Mouse (Mus musculus) forebrain, embryonic 15.5 days (tissue): ENCODE data around the gene Dnah1. TPM values are rescaled to one million over a fixed set of nuclear protein-coding genes. Genes with fewer than 3 reads are reported as not detected.

Source experiments
- ATAC-seq: fragments of 200-750 bp; cut with Nextera tagmentation; replicated peaks from 2 replicates; pipeline ENCODE4 v1.8.0; 2017; ENCODE audit warnings: mild to moderate bottlenecking, moderate TSS enrichment, moderate library complexity
- H3K27ac ChIP-seq: fragments of 300-500 bp; sonication (generic); replicated peaks from 2 replicates; pipeline ENCODE4 v1.5.1; 2015; ENCODE audit warnings: mild to moderate bottlenecking, inconsistent platforms
- H3K27me3 ChIP-seq: fragments of 300-500 bp; sonication (generic); 2 replicates; pipeline ENCODE4 v1.6.1; 2015; ENCODE audit warnings: inconsistent platforms
- H3K36me3 ChIP-seq: fragments of 300-500 bp; sonication (generic); 2 replicates; pipeline ENCODE4 v1.6.1; 2015; ENCODE audit warnings: mild to moderate bottlenecking, inconsistent platforms
- H3K4me1 ChIP-seq: fragments of 300-500 bp; sonication (generic); 2 replicates; pipeline ENCODE4 v1.6.1; 2015; ENCODE audit warnings: inconsistent platforms
- H3K4me2 ChIP-seq: fragments of 300-500 bp; sonication (generic); replicated peaks from 2 replicates; pipeline ENCODE4 v1.6.1; 2015; ENCODE audit warnings: mild to moderate bottlenecking, inconsistent platforms
- H3K4me3 ChIP-seq: fragments of 300-500 bp; sonication (generic); 2 replicates; pipeline ENCODE4 v1.5.1; 2015; ENCODE audit warnings: mild to moderate bottlenecking, inconsistent platforms
- H3K9ac ChIP-seq: fragments of 300-500 bp; sonication (generic); replicated peaks from 2 replicates; pipeline ENCODE4 v1.6.1; 2015; ENCODE audit warnings: mild to moderate bottlenecking, inconsistent platforms
- H3K9me3 ChIP-seq: fragments of 300-500 bp; sonication (generic); 2 replicates; pipeline ENCODE4 v1.6.1; 2016; ENCODE audit warnings: inconsistent platforms
- WGBS: fragments of 180-500 bp; shearing (Covaris S2); methylation state at CpG from one replicate; pipeline ENCODE4 v1.1.7; 2015; ENCODE audit warnings: mixed read lengths; 5-methylcytosine and 5-hydroxymethylcytosine counted together
- polyA plus RNA-seq: library from polyadenylated mRNA; unstranded; fragments of >200 nt; fragmentation: Nextera tagmentation; extraction: Ambion mirVana; gene quantifications from 2 replicates; pipeline ENCODE4 v1.2.1, GENCODE M21; 2015

Dnah1 gene
- polyA plus RNA-seq, 1 experiment from 2014 or later, result 3.9 TPM

DNA sequence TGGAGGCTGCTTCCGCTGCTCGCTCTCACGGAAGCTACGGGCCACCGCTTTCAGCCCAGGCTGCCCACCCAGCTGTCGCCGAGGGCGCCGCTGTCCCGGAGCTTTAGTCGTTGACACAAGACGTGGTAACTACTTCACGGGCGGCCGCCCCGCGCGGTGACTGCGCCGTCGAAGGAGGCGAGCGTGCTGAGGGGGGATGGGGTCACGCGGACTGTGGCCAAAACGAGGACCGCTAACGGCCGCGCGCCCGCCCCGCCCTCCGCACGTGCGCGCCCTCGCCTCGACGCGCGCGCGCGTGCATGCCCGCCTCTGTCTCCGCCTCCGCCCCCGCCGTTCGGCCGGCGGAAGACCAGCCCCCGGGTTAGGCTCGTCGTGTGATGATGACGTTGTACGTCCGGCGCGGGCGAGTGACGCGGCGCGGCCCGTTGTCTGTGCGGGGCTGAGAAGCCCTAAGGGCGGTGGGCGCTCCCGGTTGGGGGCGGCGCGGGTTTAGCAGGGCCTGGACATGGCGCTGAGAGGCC, 72.6 kb downstream of the Dnah1 start, which contains the start of the genes Phf7 and Bap1:
Gene Phf7 (minus strand): TSS at position 234 of the 521 bp plus-strand sequence.
Gene Bap1 (plus strand): TSS at position 367 of the 521 bp plus-strand sequence.
- WGBS, result under 1% methylated on average over 73 of the region's 75 CpGs
- Histone ChIP-seq H3K9me3 (no peaks in the 10 kb centered on the region), H3K36me3 (peaks cover 30% of the 10 kb centered on the region), H3K27ac (peak within 1 kb of the TSS; percentile 91), H3K4me3 (peak within 1 kb of the TSS; percentile 77), H3K27me3 (no peaks in the 10 kb centered on the region), H3K4me2 (peak within 1 kb of the TSS; percentile 63), H3K9ac (peak within 1 kb of the TSS; percentile 95), H3K4me1 (peaks cover 20% of the 10 kb centered on the region)
- ATAC-seq, result peak; percentile 92

DNA sequence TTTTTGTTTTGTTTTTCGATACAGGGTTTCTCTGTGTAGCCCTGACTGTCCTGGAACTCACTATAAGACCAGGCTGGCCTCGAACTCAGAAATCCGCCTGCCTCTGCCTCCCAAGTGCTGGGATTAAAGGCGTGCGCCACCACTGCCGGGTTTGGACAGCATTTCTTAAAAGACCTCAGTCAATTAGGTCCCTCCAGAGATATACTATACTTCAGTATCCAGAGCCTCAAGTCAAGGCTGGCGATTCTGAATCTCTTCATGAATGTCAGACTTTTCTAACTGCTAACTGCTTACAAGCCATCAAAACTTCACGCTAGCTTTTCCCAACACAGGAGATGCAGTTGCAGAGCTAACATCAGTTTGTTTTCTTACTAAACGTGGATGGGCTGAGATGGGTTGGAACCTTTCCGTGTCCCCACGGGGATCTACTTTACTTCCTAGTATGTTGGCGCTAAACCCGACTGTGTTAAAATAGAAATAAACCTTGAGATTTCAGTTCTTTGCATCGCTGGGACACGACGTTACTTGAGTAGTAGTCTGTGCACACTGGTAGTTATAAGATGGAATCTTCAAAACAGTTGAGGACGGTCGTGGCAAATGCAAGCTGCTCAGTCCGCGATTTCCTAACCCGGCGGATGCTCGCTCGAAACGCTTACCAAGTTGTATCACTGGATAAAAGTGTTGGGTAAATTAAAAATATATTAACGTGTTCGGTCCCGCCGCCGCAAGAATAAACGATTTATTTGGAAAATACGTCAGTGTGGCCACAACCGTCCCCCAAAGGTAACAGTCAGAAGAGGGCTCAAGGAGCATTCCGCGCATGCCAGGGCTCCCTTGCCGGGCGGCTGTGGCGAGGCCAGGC, 73.2 kb downstream of the Dnah1 start:
- H3K27me3 ChIP-seq, result no peaks in the 10 kb centered on the region
- peak overlapping the region; percentile 77 for H3K4me3 ChIP-seq
- peaks cover 23% of the 10 kb centered on the region for H3K36me3 ChIP-seq
- peak overlapping the region; percentile 95 for H3K9ac ChIP-seq
- H3K4me2 ChIP-seq, result peak overlapping the region; percentile 59
- peaks cover 20% of the 10 kb centered on the region for H3K4me1 ChIP-seq
- peak; percentile 36; the same call in 1 of the 2 replicates for ATAC-seq
- 20% methylated on average over 38 of the region's 38 CpGs for WGBS
- peak overlapping the region; percentile 91 for H3K27ac ChIP-seq
- H3K9me3 ChIP-seq, result no peaks in the 10 kb centered on the region

DNA sequence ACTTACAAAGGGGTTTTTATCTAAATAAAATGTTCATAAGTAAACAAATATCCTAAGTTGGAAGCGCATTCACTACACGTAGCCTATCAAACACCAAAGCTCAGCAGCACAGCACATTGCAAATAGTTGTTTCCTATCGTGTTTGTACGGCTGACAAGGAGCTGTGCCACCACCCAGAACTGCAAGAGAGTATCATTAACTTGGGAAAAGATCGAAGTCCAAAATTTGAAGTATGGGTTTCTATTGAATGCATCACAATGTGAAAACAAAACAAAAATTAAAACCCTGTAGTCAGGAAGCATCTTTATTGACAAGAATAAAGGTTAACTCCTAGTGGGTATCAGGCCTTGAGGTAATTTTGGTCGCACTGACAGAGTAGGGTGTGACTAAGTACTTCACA, 75.3 kb downstream of the Dnah1 start:
- Histone ChIP-seq H3K4me3 (no peak overlapping the region), H3K9me3 (no peaks in the 10 kb centered on the region), H3K4me2 (no peak overlapping the region), H3K9ac (no peak overlapping the region), H3K27ac (no peak overlapping the region), H3K36me3 (peaks cover 2% of the 10 kb centered on the region), H3K4me1 (peaks cover 20% of the 10 kb centered on the region), H3K27me3 (no peaks in the 10 kb centered on the region)
- WGBS, result 94% methylated on average over 6 of the region's 6 CpGs
- ATAC-seq, result no peak

DNA sequence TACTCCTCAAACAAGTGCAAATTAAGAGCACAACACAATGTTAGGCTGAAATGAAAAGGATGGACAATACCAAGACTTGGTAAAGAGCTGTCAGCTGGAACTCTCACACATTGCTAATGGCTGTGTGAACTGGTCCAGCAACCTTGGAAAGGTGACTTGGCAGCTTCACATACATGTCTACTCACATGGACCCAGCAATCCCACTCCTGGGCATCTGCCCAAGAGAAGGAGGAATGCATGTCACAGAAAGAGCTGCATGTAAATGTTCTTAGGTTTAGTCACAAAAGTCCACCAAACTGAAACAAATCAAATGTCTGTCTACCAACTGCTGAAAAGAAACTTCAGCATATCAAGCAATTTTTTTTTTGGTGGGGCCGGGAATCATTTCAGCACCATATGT, 77.8 kb downstream of the Dnah1 start:
- Histone ChIP-seq H3K4me2 (no peak overlapping the region), H3K9me3 (no peaks in the 10 kb centered on the region), H3K27ac (no peak overlapping the region), H3K36me3 (no peaks in the 10 kb centered on the region), H3K27me3 (no peaks in the 10 kb centered on the region), H3K4me3 (no peak overlapping the region), H3K4me1 (peaks cover 7% of the 10 kb centered on the region), H3K9ac (no peak overlapping the region)
- 77% methylated on average over 1 of the region's 1 CpGs for WGBS
- no peak for ATAC-seq

DNA sequence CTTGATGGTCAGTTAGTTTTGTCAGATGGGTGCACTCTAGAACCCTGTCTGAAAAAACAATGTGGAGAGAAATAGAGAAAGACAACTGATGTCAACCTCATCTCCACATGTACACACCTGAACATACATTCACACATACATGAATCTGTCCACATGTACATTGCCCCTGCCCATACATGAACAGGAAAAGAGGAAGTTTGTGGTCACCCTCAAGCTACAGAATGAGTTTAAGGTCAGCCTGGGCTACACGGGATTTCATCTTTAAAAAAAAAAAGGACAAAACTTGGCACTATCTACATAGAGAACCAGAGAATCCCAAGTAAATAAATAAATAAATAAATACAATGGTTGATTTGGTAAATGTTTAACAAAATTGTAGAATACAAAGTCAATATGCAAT, 78.9 kb downstream of the Dnah1 start:
- 85% methylated on average over 1 of the region's 1 CpGs for WGBS
- no peak for ATAC-seq
- Histone ChIP-seq H3K36me3 (no peaks in the 10 kb centered on the region), H3K4me2 (no peak overlapping the region), H3K9ac (no peak overlapping the region), H3K27me3 (no peaks in the 10 kb centered on the region), H3K27ac (no peak overlapping the region), H3K4me3 (no peak overlapping the region), H3K4me1 (no peaks in the 10 kb centered on the region), H3K9me3 (no peaks in the 10 kb centered on the region)

DNA sequence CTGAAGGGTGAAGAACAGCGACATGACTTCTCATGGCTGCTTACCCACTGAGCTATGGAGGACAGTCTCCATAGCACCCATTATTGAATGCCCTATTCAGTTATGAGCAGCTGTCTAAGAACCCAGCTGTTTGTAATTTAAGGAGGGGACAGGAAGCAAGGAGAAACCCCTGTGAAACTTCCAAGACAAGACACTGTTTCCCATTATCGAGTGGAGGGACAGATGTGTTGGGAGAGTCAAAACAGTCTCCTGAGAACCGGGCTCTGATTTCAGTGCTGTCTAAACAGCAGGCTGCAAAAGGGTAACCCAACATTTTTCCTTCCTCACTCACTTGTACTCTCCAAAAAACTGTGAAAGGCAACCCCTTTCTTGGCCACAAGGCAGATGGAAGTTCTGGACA, 83.2 kb downstream of the Dnah1 start:
- H3K4me3 ChIP-seq, result no peak overlapping the region
- no peak for ATAC-seq
- H3K27ac ChIP-seq, result no peak overlapping the region
- 80% methylated on average over 3 of the region's 3 CpGs for WGBS
- H3K27me3 ChIP-seq, result no peaks in the 10 kb centered on the region
- H3K4me2 ChIP-seq, result no peak overlapping the region
- H3K4me1 ChIP-seq, result no peaks in the 10 kb centered on the region
- no peak overlapping the region for H3K9ac ChIP-seq
- H3K36me3 ChIP-seq, result no peaks in the 10 kb centered on the region
- H3K9me3 ChIP-seq, result no peaks in the 10 kb centered on the region

DNA sequence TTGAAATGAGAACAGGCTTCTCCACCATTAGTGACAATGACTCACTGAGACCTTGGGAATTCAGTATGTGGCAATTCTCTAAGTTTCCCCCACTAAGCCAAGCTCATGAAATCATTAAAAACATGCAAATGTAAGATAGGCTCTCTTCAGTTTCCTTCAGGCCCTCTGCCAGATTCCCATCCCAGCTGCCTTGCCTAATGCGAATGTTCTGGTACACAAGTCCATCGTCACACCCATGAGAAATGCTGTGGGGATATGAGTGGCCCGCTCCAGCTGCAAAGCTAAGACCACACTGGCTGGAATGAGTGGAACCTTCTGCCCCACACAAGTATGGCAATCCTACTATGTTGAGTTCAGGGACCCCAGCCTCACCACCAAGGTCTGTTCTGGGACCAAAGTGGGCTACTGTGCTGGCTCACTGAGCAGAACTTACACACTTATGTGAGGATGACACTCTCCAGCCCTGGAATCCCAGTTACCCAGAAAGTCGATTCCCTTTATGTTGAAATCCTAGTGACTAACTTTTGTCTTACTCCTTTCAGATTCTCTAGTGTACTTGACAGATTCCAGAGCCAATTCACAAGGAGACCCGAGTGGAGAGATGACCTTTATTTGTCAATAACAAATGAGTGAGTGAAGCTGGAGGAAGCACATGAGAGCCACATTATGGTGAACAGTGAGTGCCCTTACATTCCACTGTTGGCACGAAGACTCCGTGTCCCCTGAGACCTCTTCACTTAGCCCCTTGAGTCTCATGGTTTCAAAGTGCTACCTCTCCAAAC, 86.4 kb downstream of the Dnah1 start:
- H3K9ac ChIP-seq, result no peak overlapping the region
- WGBS, result 85% methylated on average over 7 of the region's 7 CpGs
- no peaks in the 10 kb centered on the region for H3K9me3 ChIP-seq
- H3K36me3 ChIP-seq, result no peaks in the 10 kb centered on the region
- no peaks in the 10 kb centered on the region for H3K4me1 ChIP-seq
- H3K27ac ChIP-seq, result no peak overlapping the region
- no peaks in the 10 kb centered on the region for H3K27me3 ChIP-seq
- no peak overlapping the region for H3K4me2 ChIP-seq
- no peak for ATAC-seq
- H3K4me3 ChIP-seq, result no peak overlapping the region

DNA sequence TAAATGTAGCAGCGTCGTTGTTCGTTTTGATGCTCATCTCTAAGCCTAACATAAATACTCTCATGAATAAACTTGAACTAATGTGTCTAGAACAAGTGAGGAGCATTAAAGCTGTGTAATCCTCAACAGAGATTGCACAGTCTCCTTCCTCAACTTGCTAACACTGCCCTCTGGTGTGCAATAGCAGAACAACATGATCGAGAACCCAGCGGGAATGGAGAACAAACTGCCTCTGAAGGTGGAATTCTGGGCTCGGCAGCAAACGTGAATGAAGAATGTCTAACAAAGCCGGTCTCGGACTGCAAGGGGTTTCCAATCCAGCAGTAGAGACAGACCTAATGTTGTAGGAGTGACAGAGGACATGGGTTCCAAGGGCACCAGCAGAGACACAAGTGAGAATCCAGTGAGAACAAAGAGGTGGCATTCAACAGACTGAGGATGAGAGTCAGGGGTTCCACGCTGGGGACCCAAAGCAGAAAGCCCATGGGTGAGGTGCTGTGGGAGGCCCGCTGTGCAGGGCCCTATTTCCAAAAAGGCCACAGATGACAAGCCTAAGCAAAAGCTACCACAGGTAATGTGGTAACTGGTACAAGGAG, 89.6 kb downstream of the Dnah1 start:
- Histone ChIP-seq H3K4me3 (no peak overlapping the region), H3K9me3 (no peaks in the 10 kb centered on the region), H3K4me1 (no peaks in the 10 kb centered on the region), H3K36me3 (no peaks in the 10 kb centered on the region), H3K9ac (no peak overlapping the region), H3K4me2 (no peak overlapping the region), H3K27ac (no peak overlapping the region), H3K27me3 (no peaks in the 10 kb centered on the region)
- ATAC-seq, result peak; percentile 74
- WGBS, result 17% methylated on average over 11 of the region's 11 CpGs

DNA sequence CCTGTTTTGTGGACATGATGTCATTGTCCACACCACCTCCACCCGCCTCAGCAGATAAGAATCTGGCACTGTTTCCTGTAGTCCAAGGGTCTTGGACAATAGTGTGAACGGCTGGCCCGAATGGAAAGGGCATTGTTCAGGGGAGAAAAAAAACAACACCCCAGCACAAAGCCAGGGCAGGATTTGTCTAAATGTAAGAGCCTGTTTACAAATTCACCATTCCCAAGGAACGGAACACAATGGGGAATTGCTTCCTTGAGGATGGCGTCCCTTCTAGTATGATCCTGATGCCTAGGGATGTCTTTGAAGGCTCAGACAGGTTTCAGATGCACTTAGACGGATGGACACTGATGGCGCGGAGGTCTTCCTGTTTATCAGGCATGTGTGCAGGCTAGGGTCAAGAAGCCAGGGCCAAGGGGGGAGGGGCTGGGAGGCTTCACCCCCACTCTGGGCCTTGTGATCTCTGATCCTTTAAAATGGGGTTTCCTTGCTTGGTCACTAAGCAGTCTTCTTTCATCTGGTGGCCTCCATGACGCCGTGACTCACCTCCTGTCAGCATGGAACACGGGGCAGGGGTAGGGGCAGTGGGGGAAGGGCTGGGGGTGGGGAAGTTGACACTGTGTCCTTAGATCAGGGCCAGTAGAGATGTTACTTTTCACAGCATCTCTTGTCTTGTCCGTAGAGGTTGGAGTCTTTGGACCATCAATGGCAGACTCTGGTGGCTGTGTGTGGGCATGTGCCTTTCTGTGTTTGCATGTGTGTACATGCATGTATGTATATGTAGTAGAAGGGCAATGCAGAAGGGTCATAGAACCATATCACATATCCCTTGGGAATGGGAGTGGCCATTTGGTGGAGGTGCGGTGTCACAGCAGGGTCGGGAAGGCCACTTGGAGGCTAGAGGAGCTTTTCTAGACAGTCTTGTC, 90.4 kb downstream of the Dnah1 start:
- Histone ChIP-seq H3K36me3 (no peaks in the 10 kb centered on the region), H3K4me1 (no peaks in the 10 kb centered on the region), H3K4me3 (no peak overlapping the region), H3K27ac (no peak overlapping the region), H3K9me3 (no peaks in the 10 kb centered on the region), H3K4me2 (no peak overlapping the region), H3K27me3 (no peaks in the 10 kb centered on the region), H3K9ac (no peak overlapping the region)
- peak; percentile 29; the same call in 1 of the 2 replicates for ATAC-seq
- WGBS, result 90% methylated on average over 14 of the region's 14 CpGs

DNA sequence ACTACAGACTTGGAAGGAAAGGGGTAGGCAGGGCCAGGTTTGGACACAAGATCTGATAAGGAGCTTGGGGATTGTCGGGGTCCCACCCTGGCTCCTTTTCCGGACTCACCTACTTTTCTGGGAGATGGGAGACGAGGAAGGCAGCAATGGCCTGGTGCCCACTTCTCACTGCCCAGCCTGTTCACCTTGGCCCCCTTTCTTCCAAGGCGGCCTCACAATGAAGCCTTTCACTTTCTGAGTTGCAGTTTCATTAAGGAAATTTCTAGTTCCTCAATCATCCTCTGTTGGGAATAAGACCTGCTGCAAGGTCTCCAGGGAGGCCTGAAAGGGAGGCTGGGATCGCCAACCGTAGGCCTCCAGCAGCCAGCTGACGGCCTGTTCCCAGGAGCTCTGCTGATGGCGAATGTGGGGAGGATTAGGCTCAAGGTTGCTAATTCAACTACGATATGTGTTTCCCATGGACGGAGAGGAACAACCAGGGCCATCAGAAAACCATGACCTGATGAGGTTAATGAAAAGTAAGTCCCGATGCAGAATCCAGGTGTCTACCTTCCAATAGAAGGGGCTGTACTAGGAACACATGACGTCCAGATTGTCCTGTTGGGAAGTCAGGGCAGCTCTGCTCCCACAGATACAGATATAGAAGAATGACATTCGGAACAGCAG, 91.2 kb downstream of the Dnah1 start:
- ATAC-seq, result no peak
- Histone ChIP-seq H3K27me3 (no peaks in the 10 kb centered on the region), H3K4me3 (no peak overlapping the region), H3K9me3 (no peaks in the 10 kb centered on the region), H3K9ac (no peak overlapping the region), H3K27ac (peak overlapping the region; percentile 23; the same call in 1 of the 2 replicates), H3K4me2 (no peak overlapping the region), H3K4me1 (no peaks in the 10 kb centered on the region), H3K36me3 (no peaks in the 10 kb centered on the region)
- 84% methylated on average over 13 of the region's 13 CpGs for WGBS

DNA sequence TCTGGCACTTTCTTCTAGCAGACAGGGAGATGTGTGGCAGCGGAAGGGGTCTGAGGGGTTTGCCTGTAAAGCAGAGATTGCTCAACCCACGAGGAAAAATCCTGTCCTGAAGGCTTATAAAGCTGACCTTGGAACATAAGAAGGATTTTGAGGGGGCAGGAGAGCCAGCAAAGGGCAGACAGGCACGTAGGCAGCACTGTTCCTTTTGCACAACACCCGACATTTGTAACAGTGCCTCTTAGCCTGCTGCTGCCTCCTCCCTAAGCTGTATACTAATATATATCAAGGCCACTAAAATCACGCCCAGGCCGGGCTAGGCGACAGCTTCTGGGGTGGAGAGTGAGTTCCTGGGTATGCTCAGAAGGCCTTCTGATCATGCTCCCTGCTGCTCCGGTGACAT, 93.3 kb downstream of the Dnah1 start:
- WGBS, result 78% methylated on average over 8 of the region's 8 CpGs
- peaks cover 8% of the 10 kb centered on the region for H3K4me1 ChIP-seq
- no peak for ATAC-seq
- H3K9ac ChIP-seq, result no peak overlapping the region
- no peaks in the 10 kb centered on the region for H3K27me3 ChIP-seq
- H3K4me2 ChIP-seq, result no peak overlapping the region
- H3K27ac ChIP-seq, result no peak overlapping the region
- H3K36me3 ChIP-seq, result no peaks in the 10 kb centered on the region
- H3K4me3 ChIP-seq, result no peak overlapping the region
- no peaks in the 10 kb centered on the region for H3K9me3 ChIP-seq
